Mouse (Mus musculus): ENCODE measurements around the gene Atf3. TPM values are rescaled to one million over a fixed set of nuclear protein-coding genes. Genes with fewer than 3 reads are reported as not detected.
A peak's percentile ranks its signal among the peaks of the same experiment; 100 is the strongest.

Gene Atf3
- polyA plus RNA-seq, 1 experiment from 2014 or later: 3.2 TPM

- H3K4me3 ChIP-seq (replicated peaks; ENCODE audit: low read depth, low read length): peak overlapping the region; percentile 73
- peak; percentile 86 for ATAC-seq (replicated peaks; ENCODE audit: low FRiP score, low read depth)
- 0% methylated on average over 57 of the region's 57 CpGs for WGBS
These were observed 6.6 kb upstream of the Atf3 start for GRCm38 (mm10) chr1:191224302-191224980.

GRCm38 (mm10) chr1:191223930-191224301 is 6.1 kb upstream of the Atf3 start:
- H3K27me3 ChIP-seq (ENCODE audit: insufficient read depth, low read length): no peaks in the 10 kb centered on the region
- no peak for DNase-seq (ENCODE audit: low spot score)
- H3K9ac ChIP-seq (ENCODE audit: low read depth, low read length): no peak overlapping the region
- peak; percentile 74 for ATAC-seq (replicated peaks; ENCODE audit: low FRiP score, low read depth)
- TF ChIP-seq CTCF (IDR thresholded peaks at IDR 0.05; ENCODE audit: low read depth): no peak
- H3K4me3 ChIP-seq (replicated peaks; ENCODE audit: low read depth, low read length): peak overlapping the region; percentile 73
- H3K36me3 ChIP-seq (ENCODE audit: insufficient read depth, low read length): no peaks in the 10 kb centered on the region
- peak overlapping the region; percentile 89 for H3K4me2 ChIP-seq (ENCODE audit: low read length)
- WGBS: 53% methylated on average over 10 of the region's 10 CpGs
- H3K27ac ChIP-seq: 0 out of 2 replicates have a peak overlapping the region, but pooled peaks have one; percentile 76
- no peaks in the 10 kb centered on the region for H3K9me3 ChIP-seq (replicated peaks; ENCODE audit: low read length)
- H3K4me1 ChIP-seq (replicated peaks; ENCODE audit: insufficient read depth, low read length): peaks cover 7% of the 10 kb centered on the region; the same call in 1 of the 2 replicates

More at GRCm38 (mm10) chr1:191224302-191224980, 6.6 kb upstream of the Atf3 start:
- no peak for TF ChIP-seq CTCF (IDR thresholded peaks at IDR 0.05; ENCODE audit: low read depth)
- peaks cover 7% of the 10 kb centered on the region; the same call in 1 of the 2 replicates for H3K4me1 ChIP-seq (replicated peaks; ENCODE audit: insufficient read depth, low read length)
- H3K27ac ChIP-seq: peak overlapping the region; percentile 76
- peak overlapping the region; percentile 80 for H3K9ac ChIP-seq (ENCODE audit: low read depth, low read length)
- no peaks in the 10 kb centered on the region for H3K36me3 ChIP-seq (ENCODE audit: insufficient read depth, low read length)
- H3K4me2 ChIP-seq (ENCODE audit: low read length): peak overlapping the region; percentile 89
- DNase-seq (ENCODE audit: low spot score): peak; percentile 97
- H3K9me3 ChIP-seq (replicated peaks; ENCODE audit: low read length): no peaks in the 10 kb centered on the region
- H3K27me3 ChIP-seq (ENCODE audit: insufficient read depth, low read length): no peaks in the 10 kb centered on the region

DNA sequence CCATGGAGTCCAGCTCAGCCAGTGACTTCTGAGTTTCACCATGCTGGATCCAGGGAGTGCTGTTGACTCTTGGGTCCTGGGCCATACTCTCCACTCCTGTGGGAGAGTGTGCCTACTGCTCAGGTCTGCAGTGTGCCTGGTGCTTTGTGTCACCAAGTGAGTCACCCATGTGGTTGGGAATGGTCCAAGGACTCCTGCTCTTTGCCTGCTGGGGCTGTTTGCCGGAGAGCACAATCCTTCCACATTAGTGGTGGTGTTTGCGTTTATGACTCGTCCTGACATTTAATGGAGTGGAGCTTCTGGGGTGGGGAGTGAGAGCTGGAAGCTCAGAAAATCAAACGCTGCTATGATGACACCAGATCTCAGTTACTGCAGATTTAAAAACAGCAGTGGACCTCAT is 4.2 kb upstream of the Atf3 start:
- Histone ChIP-seq H3K4me1 (replicated peaks; ENCODE audit: insufficient read depth, low read length) (peaks cover 7% of the 10 kb centered on the region; the same call in 1 of the 2 replicates), H3K4me3 (replicated peaks; ENCODE audit: low read depth, low read length) (no peak overlapping the region), H3K9ac (ENCODE audit: low read depth, low read length) (no peak overlapping the region), H3K36me3 (ENCODE audit: insufficient read depth, low read length) (no peaks in the 10 kb centered on the region), H3K27ac (no peak overlapping the region), H3K4me2 (ENCODE audit: low read length) (no peak overlapping the region), H3K27me3 (ENCODE audit: insufficient read depth, low read length) (no peaks in the 10 kb centered on the region), H3K9me3 (replicated peaks; ENCODE audit: low read length) (no peaks in the 10 kb centered on the region)
- WGBS: 66% methylated on average over 4 of the region's 4 CpGs
- DNase-seq (ENCODE audit: low spot score): no peak
- ATAC-seq (replicated peaks; ENCODE audit: low FRiP score, low read depth): no peak
- no peak for TF ChIP-seq CTCF (IDR thresholded peaks at IDR 0.05; ENCODE audit: low read depth)

DNA sequence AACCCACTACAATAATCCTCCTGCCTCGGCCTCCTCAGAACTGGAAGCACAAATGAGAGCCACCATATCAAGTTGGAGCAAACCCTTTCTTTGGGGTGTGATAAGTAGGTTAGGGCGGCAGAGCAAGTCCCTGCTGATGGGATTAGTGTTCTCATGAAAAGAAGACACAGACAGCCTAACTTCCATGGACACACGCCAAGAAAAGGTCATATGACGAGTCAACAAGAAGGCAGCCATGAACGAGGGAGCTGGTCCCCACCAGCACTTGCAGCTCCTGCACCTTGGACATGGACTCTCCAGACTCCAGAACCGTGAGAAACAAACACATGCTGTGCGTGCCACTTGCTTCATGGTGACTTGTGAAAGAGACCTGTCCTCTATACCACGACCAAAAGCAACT is 2.7 kb upstream of the Atf3 start:
- no peak overlapping the region for H3K27ac ChIP-seq
- ATAC-seq (replicated peaks; ENCODE audit: low FRiP score, low read depth): no peak
- no peaks in the 10 kb centered on the region for H3K27me3 ChIP-seq (ENCODE audit: insufficient read depth, low read length)
- peaks cover 11% of the 10 kb centered on the region for H3K4me1 ChIP-seq (replicated peaks; ENCODE audit: insufficient read depth, low read length)
- 80% methylated on average over 8 of the region's 8 CpGs for WGBS
- no peaks in the 10 kb centered on the region for H3K9me3 ChIP-seq (replicated peaks; ENCODE audit: low read length)
- no peak overlapping the region for H3K4me2 ChIP-seq (ENCODE audit: low read length)
- DNase-seq (ENCODE audit: low spot score): no peak
- no peak overlapping the region for H3K4me3 ChIP-seq (replicated peaks; ENCODE audit: low read depth, low read length)
- H3K36me3 ChIP-seq (ENCODE audit: insufficient read depth, low read length): no peaks in the 10 kb centered on the region
- H3K9ac ChIP-seq (ENCODE audit: low read depth, low read length): no peak overlapping the region
- TF ChIP-seq CTCF (IDR thresholded peaks at IDR 0.05; ENCODE audit: low read depth): no peak

DNA sequence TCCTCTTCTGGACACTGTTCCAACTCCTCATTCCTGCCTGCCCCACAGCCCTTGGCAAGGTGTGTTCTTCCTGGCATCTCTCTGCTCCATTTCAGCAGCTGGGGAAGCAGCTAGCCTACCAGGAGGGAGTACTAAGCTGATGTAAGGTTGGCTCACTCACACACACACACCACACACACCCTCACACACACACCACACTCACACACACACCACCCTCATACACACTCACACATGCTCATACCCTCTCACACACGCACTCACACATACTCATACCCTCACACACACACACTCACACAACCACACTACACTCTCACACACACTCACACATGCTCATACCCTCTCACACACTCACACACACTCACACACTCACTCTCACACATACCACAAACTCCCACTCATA is 1.9 kb upstream of the Atf3 start:
- 93% methylated on average over 1 of the region's 1 CpGs for WGBS
- no peaks in the 10 kb centered on the region for H3K36me3 ChIP-seq (ENCODE audit: insufficient read depth, low read length)
- H3K4me1 ChIP-seq (replicated peaks; ENCODE audit: insufficient read depth, low read length): peaks cover 4% of the 10 kb centered on the region; the same call in 1 of the 2 replicates
- H3K9ac ChIP-seq (ENCODE audit: low read depth, low read length): no peak overlapping the region
- no peaks in the 10 kb centered on the region for H3K9me3 ChIP-seq (replicated peaks; ENCODE audit: low read length)
- no peak overlapping the region for H3K4me3 ChIP-seq (replicated peaks; ENCODE audit: low read depth, low read length)
- DNase-seq (ENCODE audit: low spot score) (no peak), ATAC-seq (replicated peaks; ENCODE audit: low FRiP score, low read depth) (no peak)
- no peak overlapping the region for H3K27ac ChIP-seq
- no peak for TF ChIP-seq CTCF (IDR thresholded peaks at IDR 0.05; ENCODE audit: low read depth)
- H3K4me2 ChIP-seq (ENCODE audit: low read length): no peak overlapping the region
- no peaks in the 10 kb centered on the region for H3K27me3 ChIP-seq (ENCODE audit: insufficient read depth, low read length)

GRCm38 (mm10) chr1:191218583-191218982 is 744 bp upstream of the Atf3 start:
- Histone ChIP-seq H3K4me3 (replicated peaks; ENCODE audit: low read depth, low read length) (no peak overlapping the region), H3K27me3 (ENCODE audit: insufficient read depth, low read length) (no peaks in the 10 kb centered on the region), H3K36me3 (ENCODE audit: insufficient read depth, low read length) (no peaks in the 10 kb centered on the region), H3K9me3 (replicated peaks; ENCODE audit: low read length) (no peaks in the 10 kb centered on the region), H3K4me1 (replicated peaks; ENCODE audit: insufficient read depth, low read length) (peaks cover 4% of the 10 kb centered on the region; the same call in 1 of the 2 replicates), H3K4me2 (ENCODE audit: low read length) (no peak overlapping the region), H3K27ac (no peak overlapping the region), H3K9ac (ENCODE audit: low read depth, low read length) (no peak overlapping the region)
- no peak for TF ChIP-seq CTCF (IDR thresholded peaks at IDR 0.05; ENCODE audit: low read depth)
- DNase-seq (ENCODE audit: low spot score) (no peak), ATAC-seq (replicated peaks; ENCODE audit: low FRiP score, low read depth) (no peak)
- 83% methylated on average over 5 of the region's 5 CpGs for whole genome bisulfite sequencing

Data from kidney, postnatal 0 days (tissue).